Mouse (Mus musculus) midbrain, embryonic 15.5 days (tissue): ENCODE results near the gene Il13ra2. TPM values are rescaled to one million over a fixed set of nuclear protein-coding genes. Genes with fewer than 3 reads are reported as not detected.
"Not testable (repeated sequence)": the region's sequence is repeated elsewhere in the genome, so short reads cannot be mapped to it uniquely, and the experiment has no call there.

Experiments used
- ATAC-seq: fragments of 200-750 bp; cut with Nextera tagmentation; replicated peaks from 2 replicates; pipeline ENCODE4 v1.8.0; 2017; ENCODE audit warnings: moderate TSS enrichment
- H3K27ac ChIP-seq: fragments of 300-500 bp; sonication (generic); 2 replicates; pipeline ENCODE4 v1.5.1; 2015; ENCODE audit warnings: mild to moderate bottlenecking, inconsistent platforms
- H3K27me3 ChIP-seq: fragments of 300-500 bp; sonication (generic); replicated peaks from 2 replicates; pipeline ENCODE4 v1.6.1; 2015; ENCODE audit warnings: inconsistent platforms
- H3K36me3 ChIP-seq: fragments of 300-500 bp; sonication (generic); replicated peaks from 2 replicates; pipeline ENCODE4 v1.6.1; 2015; ENCODE audit warnings: inconsistent platforms
- H3K4me1 ChIP-seq: fragments of 300-500 bp; sonication (generic); 2 replicates; pipeline ENCODE4 v1.6.1; 2015; ENCODE audit warnings: inconsistent platforms
- H3K4me2 ChIP-seq: fragments of 300-500 bp; sonication (generic); 2 replicates; pipeline ENCODE4 v1.6.1; 2015; ENCODE audit warnings: inconsistent platforms, mild to moderate bottlenecking, moderate library complexity
- H3K4me3 ChIP-seq: fragments of 300-500 bp; sonication (generic); 2 replicates; pipeline ENCODE4 v1.5.1; 2015; ENCODE audit warnings: mild to moderate bottlenecking, inconsistent platforms
- H3K9ac ChIP-seq: fragments of 300-500 bp; sonication (generic); 2 replicates; pipeline ENCODE4 v1.6.1; 2015; ENCODE audit warnings: mild to moderate bottlenecking, inconsistent platforms
- H3K9me3 ChIP-seq: fragments of 300-500 bp; sonication (generic); 2 replicates; pipeline ENCODE4 v1.6.1; 2016; ENCODE audit warnings: inconsistent platforms
- WGBS: fragments of 180-500 bp; shearing (Covaris S2); methylation state at CpG from one replicate; pipeline ENCODE4 v1.1.7; 2015; ENCODE audit warnings: mixed read lengths; 5-methylcytosine and 5-hydroxymethylcytosine counted together
- polyA plus RNA-seq: library from polyadenylated mRNA; unstranded; fragments of >200 nt; fragmentation: Nextera tagmentation; extraction: Ambion mirVana; gene quantifications from 2 replicates; pipeline ENCODE4 v1.2.1, GENCODE M21; 2015

Gene Il13ra2
- 0.10 and 0.36 TPM in 2 replicates for polyA plus RNA-seq

- Histone ChIP-seq H3K9me3 (no peaks in the 10 kb centered on the region), H3K4me2 (no peak within 1 kb of the TSS), H3K36me3 (no peaks in the 10 kb centered on the region), H3K4me3 (no peak within 1 kb of the TSS), H3K9ac (no peak within 1 kb of the TSS), H3K27me3 (no peaks in the 10 kb centered on the region), H3K4me1 (no peaks in the 10 kb centered on the region), H3K27ac (no peak within 1 kb of the TSS)
- no peak for ATAC-seq
- 53% methylated on average over 1 of the region's 1 CpGs for WGBS
These were observed at the start of gene Il13ra2 for GRCm38 (mm10) chrX:147429129-147429528. Il13ra2 (minus strand) TSS chrX:147429192.

- H3K9ac ChIP-seq, H3K27me3 ChIP-seq, H3K27ac ChIP-seq, H3K4me3 ChIP-seq, H3K4me1 ChIP-seq, ATAC-seq, H3K4me2 ChIP-seq, H3K9me3 ChIP-seq, H3K36me3 ChIP-seq: not testable (repeated sequence)
- WGBS, result 78% methylated on average over 1 of the region's 1 CpGs
These were observed 24.6 kb upstream of the Il13ra2 start, which contains the start of gene Vmn1r239-ps for GRCm38 (mm10) chrX:147453610-147454009. Vmn1r239-ps (minus strand) TSS chrX:147453710.

DNA sequence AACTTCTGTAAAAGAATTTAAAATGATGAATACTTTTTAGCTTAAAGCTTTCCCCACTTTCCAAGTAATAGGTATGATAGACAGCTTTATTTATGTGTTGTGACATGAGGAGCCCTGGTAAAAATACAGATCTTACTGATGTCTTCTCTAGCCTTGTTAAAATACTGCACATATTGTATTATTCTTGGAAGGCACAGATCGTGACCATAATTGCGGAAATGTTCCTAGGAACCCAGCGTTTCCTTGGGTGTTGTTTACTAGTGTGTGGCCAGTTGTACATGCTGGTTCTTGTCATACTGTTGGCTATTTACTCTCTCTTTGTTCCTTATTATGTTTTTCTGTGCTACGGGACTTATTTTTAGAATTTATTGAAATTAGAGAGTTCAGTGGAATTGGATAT is 14.4 kb upstream of the Il13ra2 start:
- no peaks in the 10 kb centered on the region for H3K4me1 ChIP-seq

DNA sequence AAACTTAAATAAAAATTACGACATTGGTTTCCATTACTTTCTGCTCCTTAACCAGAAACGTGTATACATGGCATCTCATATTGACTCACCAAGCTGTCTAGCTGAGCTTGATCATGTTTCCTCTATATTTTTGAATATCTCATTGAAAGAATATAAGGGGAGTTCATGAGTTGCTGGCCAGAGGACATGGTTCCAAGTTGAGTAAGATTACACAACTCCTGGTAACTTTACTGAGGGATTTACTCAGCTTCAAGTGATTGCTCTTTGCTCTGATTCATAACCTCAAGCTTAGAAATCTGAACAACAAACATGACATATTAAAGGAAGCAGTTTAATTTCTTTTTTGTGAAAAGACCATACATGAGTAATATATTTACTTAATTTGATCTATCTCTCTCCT is 6.4 kb upstream of the Il13ra2 start:
- WGBS, result 78% methylated on average over 2 of the region's 2 CpGs
- H3K4me1 ChIP-seq, result no peaks in the 10 kb centered on the region
- ATAC-seq, result no peak
- no peak overlapping the region for H3K27ac ChIP-seq
- H3K9me3 ChIP-seq, result no peaks in the 10 kb centered on the region
- H3K36me3 ChIP-seq, result no peaks in the 10 kb centered on the region
- H3K4me2 ChIP-seq, result no peak overlapping the region
- H3K27me3 ChIP-seq, result no peaks in the 10 kb centered on the region
- no peak overlapping the region for H3K9ac ChIP-seq
- no peak overlapping the region for H3K4me3 ChIP-seq

More for the DNA sequence above, 14.4 kb upstream of the Il13ra2 start:
- Histone ChIP-seq H3K4me2 (no peak overlapping the region), H3K36me3 (no peaks in the 10 kb centered on the region), H3K27me3 (no peaks in the 10 kb centered on the region), H3K4me3 (no peak overlapping the region), H3K27ac (no peak overlapping the region), H3K9me3 (no peaks in the 10 kb centered on the region), H3K9ac (no peak overlapping the region)
- no peak for ATAC-seq
- WGBS, result 89% methylated on average over 4 of the region's 4 CpGs

DNA sequence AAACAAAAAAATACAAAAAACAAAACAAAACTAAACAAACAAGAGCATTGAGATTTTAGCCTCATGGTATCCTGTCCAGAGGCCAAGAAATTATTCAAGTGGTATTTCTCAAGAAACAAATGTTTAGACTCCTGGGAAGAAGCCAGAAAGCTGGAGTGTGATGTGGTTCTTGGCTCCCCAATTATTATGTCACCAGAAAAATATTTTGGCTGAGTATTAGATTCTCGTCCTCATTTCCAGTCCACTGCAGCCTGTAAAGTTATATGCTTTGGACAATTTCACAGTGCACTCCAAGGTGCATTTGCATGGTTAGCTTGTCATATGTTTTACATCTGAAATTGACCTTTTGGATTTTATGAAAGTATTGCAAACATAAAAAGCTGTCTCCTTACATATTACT is 761 bp upstream of the Il13ra2 start:
- H3K27ac ChIP-seq, result no peak overlapping the region
- no peaks in the 10 kb centered on the region for H3K36me3 ChIP-seq
- H3K27me3 ChIP-seq, result no peaks in the 10 kb centered on the region
- no peak for ATAC-seq
- WGBS, result 66% methylated on average over 1 of the region's 1 CpGs
- no peak overlapping the region for H3K4me3 ChIP-seq
- no peak overlapping the region for H3K9ac ChIP-seq
- no peak overlapping the region for H3K4me2 ChIP-seq
- no peaks in the 10 kb centered on the region for H3K9me3 ChIP-seq
- H3K4me1 ChIP-seq, result no peaks in the 10 kb centered on the region

DNA sequence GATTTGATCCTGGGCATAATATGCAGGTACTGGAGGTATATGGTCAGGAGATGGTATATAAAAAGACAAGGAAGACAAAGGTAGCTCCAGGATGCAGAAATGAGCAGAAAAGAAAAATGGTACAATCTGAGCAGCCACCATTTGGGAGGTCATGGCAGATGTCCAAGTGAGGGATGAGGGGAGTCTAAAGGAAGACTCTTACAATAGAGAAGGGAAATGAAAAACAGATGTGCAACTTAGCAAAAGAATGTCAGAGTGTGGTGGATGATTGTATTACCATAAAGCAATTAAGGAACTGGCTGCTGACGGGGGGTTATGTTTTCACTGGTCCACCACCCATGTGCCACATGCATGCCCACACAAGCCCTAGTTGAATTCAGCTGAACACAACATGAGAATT is 35.5 kb downstream of the Il13ra2 start:
- Histone ChIP-seq H3K9me3 (no peaks in the 10 kb centered on the region), H3K9ac (no peak overlapping the region), H3K36me3 (no peaks in the 10 kb centered on the region), H3K4me1 (no peaks in the 10 kb centered on the region), H3K27ac (no peak overlapping the region), H3K4me2 (no peak overlapping the region), H3K4me3 (no peak overlapping the region), H3K27me3 (no peaks in the 10 kb centered on the region)
- ATAC-seq, result no peak
- 76% methylated on average over 1 of the region's 1 CpGs for WGBS

GRCm38 (mm10) chrX:147349167-147349566 is 79.8 kb downstream of the Il13ra2 start:
- WGBS, result 87% methylated on average over 2 of the region's 2 CpGs
- Histone ChIP-seq H3K9ac (no peak overlapping the region), H3K4me2 (no peak overlapping the region), H3K4me3 (no peak overlapping the region), H3K27ac (no peak overlapping the region), H3K36me3 (no peaks in the 10 kb centered on the region), H3K4me1 (no peaks in the 10 kb centered on the region), H3K9me3 (no peaks in the 10 kb centered on the region), H3K27me3 (no peaks in the 10 kb centered on the region)
- ATAC-seq, result no peak

Other genes with a start within 250 kb of the Il13ra2 start
- gene Vmn1r239-ps, start 24.5 kb upstream of the Il13ra2 start, polyA plus RNA-seq, result not detected in 2 replicates
- gene Lrch2, start 124.9 kb upstream of the Il13ra2 start, polyA plus RNA-seq, result 10.6 and 11.4 TPM in 2 replicates